Mouse (Mus musculus): ENCODE measurements at regions not wholly inside any gene's neighbourhood (a gene's known extent, or its start where the extent isn't known, plus 50 kb on each side); places are given as distances from the start of the nearest gene placed in this dataset.

GRCm38 (mm10) chr3:41284897-41285296 lies 202.1 kb upstream of the Pgrmc2 start:
- TF ChIP-seq CTCF (IDR thresholded peaks at IDR 0.05; ENCODE audit: low read depth, low read length) (no peak), POLR2A (IDR thresholded peaks at IDR 0.05; ENCODE audit: insufficient read depth, low read length) (no peak)
